Mouse (Mus musculus) ES-E14 (cell line): Measurements from ENCODE around the gene Ciz1. TPM values are rescaled to one million over a fixed set of nuclear protein-coding genes. Genes with fewer than 3 reads are reported as not detected.

Source experiments
- DNase-seq: peaks from one replicate; pipeline ENCODE4 v3.0.0-alpha.2; 2013; ENCODE audit warnings: low read depth, low spot score
- H3K27ac ChIP-seq: 2 replicates; pipeline ENCODE4 v1.5.1; 2012; ENCODE audit warnings: low read depth, mild to moderate bottlenecking, low read length, moderate library complexity, mixed read lengths; ENCODE audit not compliant: poor library complexity, insufficient read depth, severe bottlenecking
- H3K36me3 ChIP-seq: 2 replicates; pipeline ENCODE4 v1.6.1; 2012; ENCODE audit warnings: mild to moderate bottlenecking, low read length, moderate library complexity, mixed read lengths; ENCODE audit not compliant: control insufficient read depth, poor library complexity, insufficient read depth, severe bottlenecking
- H3K4me1 ChIP-seq, 2 experiments: fragments of 150-350 bp in 1 of 2; sonication (generic) in 1 of 2; 2 replicates each; pipeline ENCODE4 v1.6.1; 2012; ENCODE audit warnings: low read length in 2 of 2, mild to moderate bottlenecking in 1 of 2, mixed read lengths in 1 of 2; ENCODE audit not compliant: control insufficient read depth in 2 of 2, insufficient read depth in 2 of 2, poor library complexity in 1 of 2
- H3K4me3 ChIP-seq, 2 experiments: fragments of 150-350 bp in 1 of 2; sonication (generic) in 1 of 2; 2 replicates each; pipeline ENCODE4 v1.5.1; 2012; ENCODE audit warnings: low read length in 2 of 2, low read depth in 1 of 2, mild to moderate bottlenecking in 1 of 2, mixed read lengths in 1 of 2; ENCODE audit not compliant: insufficient read depth in 1 of 2, poor library complexity in 1 of 2, severe bottlenecking in 1 of 2
- H3K9ac ChIP-seq: 2 replicates; pipeline ENCODE4 v1.6.1; 2012; ENCODE audit warnings: low read depth, mild to moderate bottlenecking, low read length, mixed read lengths; ENCODE audit not compliant: poor library complexity, insufficient read depth, severe bottlenecking
- H3K9me3 ChIP-seq: fragments of 150-350 bp; sonication (generic); 2 replicates; pipeline ENCODE4 v1.6.1; 2012; ENCODE audit warnings: low read depth, mild to moderate bottlenecking, low read length; ENCODE audit not compliant: control insufficient read depth, insufficient read depth
- CHD2 ChIP-seq: IDR thresholded peaks from 2 replicates; pipeline ENCODE4 v1.6.1; 2014; ENCODE audit warnings: mild to moderate bottlenecking, low read depth, low read length, inconsistent platforms
- HCFC1 ChIP-seq: IDR thresholded peaks from 2 replicates; pipeline ENCODE4 v1.6.1; 2012; ENCODE audit warnings: low read length, inconsistent platforms, borderline replicate concordance; ENCODE audit not compliant: insufficient read depth
- MAFK ChIP-seq: IDR thresholded peaks from 2 replicates; pipeline ENCODE4 v1.6.1; 2014; ENCODE audit warnings: mild to moderate bottlenecking, low read depth, low read length, inconsistent platforms; ENCODE audit not compliant: insufficient read depth
- ZC3H11A ChIP-seq: IDR thresholded peaks from 2 replicates; pipeline ENCODE4 v1.6.1; 2012; ENCODE audit warnings: low read depth, mild to moderate bottlenecking, inconsistent platforms, low read length, borderline replicate concordance
- ZNF384 ChIP-seq: IDR thresholded peaks from 2 replicates; pipeline ENCODE4 v1.6.1; 2012; ENCODE audit warnings: low read depth, low read length, inconsistent platforms
- in situ Hi-C, 2 experiments: fragments of 600-800 bp; cut with MboI; formaldehyde crosslinking; loops; one replicate each; pipeline ENCODE4 v1.15.1; 2025; ENCODE audit warnings: low sequenced_read_pairs in 2 of 2, inconsistent platforms in 1 of 2; ENCODE audit not compliant: unreplicated experiment in 2 of 2
- total RNA-seq: library from RNA; depleted of rRNA; stranded (reverse); fragments of 300-350 nt; gene quantifications from 2 replicates; pipeline ENCODE4 v1.2.3, GENCODE M21; 2012

Gene Ciz1
- total RNA-seq, 1 experiment = 13.6 TPM

GRCm38 (mm10) chr2:32412742-32413531 lies 60.8 kb downstream of the Ciz1 start:
- no peaks in the 10 kb centered on the region for H3K4me1 ChIP-seq
- no peak overlapping the region for H3K27ac ChIP-seq
- no peak for DNase-seq
- H3K9me3 ChIP-seq = no peaks in the 10 kb centered on the region
- H3K9ac ChIP-seq = no peak overlapping the region
- TF ChIP-seq ZC3H11A (no peak), MAFK (no peak), ZNF384 (no peak), CHD2 (no peak), HCFC1 (no peak)
- peaks cover 26% of the 10 kb centered on the region for H3K36me3 ChIP-seq
- no peak overlapping the region for H3K4me3 ChIP-seq
- in situ Hi-C loops = no loop called here

GRCm38 (mm10) chr2:32413936-32414335 lies 61.8 kb downstream of the Ciz1 start:
- no peak for TF ChIP-seq ZNF384
- no peak for TF ChIP-seq ZC3H11A
- TF ChIP-seq CHD2 = no peak
- no peak for TF ChIP-seq HCFC1
- no peak for TF ChIP-seq MAFK
- no peak overlapping the region for H3K27ac ChIP-seq
- no peak overlapping the region for H3K4me3 ChIP-seq
- DNase-seq = no peak
- no peaks in the 10 kb centered on the region for H3K9me3 ChIP-seq
- in situ Hi-C loops = no loop called here
- H3K4me1 ChIP-seq = no peaks in the 10 kb centered on the region
- H3K36me3 ChIP-seq = peaks cover 26% of the 10 kb centered on the region
- H3K9ac ChIP-seq = no peak overlapping the region

- in situ Hi-C loops = no loop called here
Observed at GRCm38 (mm10) chr2:32415801-32416200, 63.7 kb downstream of the Ciz1 start.

GRCm38 (mm10) chr2:32416556-32416955 lies 64.4 kb downstream of the Ciz1 start:
- H3K27ac ChIP-seq = no peak overlapping the region
- no peak overlapping the region for H3K9ac ChIP-seq
- no peak overlapping the region for H3K4me3 ChIP-seq
- in situ Hi-C loops = no loop called here
- peaks cover 28% of the 10 kb centered on the region for H3K36me3 ChIP-seq
- no peaks in the 10 kb centered on the region for H3K4me1 ChIP-seq
- no peak for DNase-seq
- TF ChIP-seq CHD2 = no peak
- no peak for TF ChIP-seq HCFC1
- TF ChIP-seq ZC3H11A = no peak
- no peak for TF ChIP-seq ZNF384
- no peak for TF ChIP-seq MAFK
- no peaks in the 10 kb centered on the region for H3K9me3 ChIP-seq

More at GRCm38 (mm10) chr2:32415801-32416200, 63.7 kb downstream of the Ciz1 start:
- Histone ChIP-seq H3K9ac (no peak overlapping the region), H3K27ac (no peak overlapping the region), H3K9me3 (no peaks in the 10 kb centered on the region), H3K36me3 (peaks cover 28% of the 10 kb centered on the region), H3K4me3 (no peak overlapping the region), H3K4me1 (no peaks in the 10 kb centered on the region)
- no peak for TF ChIP-seq ZC3H11A
- TF ChIP-seq ZNF384 = no peak
- TF ChIP-seq CHD2 = no peak
- TF ChIP-seq MAFK = no peak
- no peak for TF ChIP-seq HCFC1
- DNase-seq = no peak
